Mouse (Mus musculus) layer of hippocampus, adult 8-10 months (tissue): Measurements from ENCODE around the gene Klhdc7b. TPM values are rescaled to one million over a fixed set of nuclear protein-coding genes. Genes with fewer than 3 reads are reported as not detected.
"Not testable (repeated sequence)": the region's sequence is repeated elsewhere in the genome, so short reads cannot be mapped to it uniquely, and the experiment has no call there.

Experiments used
- DNase-seq, 2 experiments: peaks; one replicate each; pipeline ENCODE4 v3.0.0; 2022; ENCODE audit warnings: low spot score in 2 of 2
- total RNA-seq, 4 experiments: library from RNA; stranded (reverse); gene quantifications; 2 replicates each; pipeline ENCODE4 v1.2.4; 2022

Klhdc7b gene
- total RNA-seq, 4 experiments from 2014 or later, result 0.31 to 1.7 (median 0.48) TPM

- DNase-seq, result no peak
These were observed 43.5 kb downstream of the Klhdc7b start for GRCm38 (mm10) chr15:89428136-89428790.

GRCm38 (mm10) chr15:89428821-89429351 lies 44.2 kb downstream of the Klhdc7b start:
- DNase-seq, result no peak

GRCm38 (mm10) chr15:89429352-89430221 lies 44.9 kb downstream of the Klhdc7b start, which contains the start of the genes C730034F03Rik, Gm44502 and Chkb:
TSS of gene C730034F03Rik (plus strand) at chr15:89429589.
TSS of gene Gm44502 (minus strand) at chr15:89429696.
TSS of gene Chkb (minus strand) at chr15:89429908.
- peak; percentile 94 to 96 for DNase-seq

- DNase-seq, result no peak
These were observed 45.6 kb downstream of the Klhdc7b start for GRCm38 (mm10) chr15:89430341-89430740.

GRCm38 (mm10) chr15:89430771-89431170 lies 46.1 kb downstream of the Klhdc7b start:
- DNase-seq, result not testable (repeated sequence)

GRCm38 (mm10) chr15:89431271-89431670 lies 46.6 kb downstream of the Klhdc7b start:
- DNase-seq, result no peak

- DNase-seq, result no peak
These were observed 47.1 kb downstream of the Klhdc7b start for GRCm38 (mm10) chr15:89431806-89432205.

GRCm38 (mm10) chr15:89432946-89433345 lies 48.2 kb downstream of the Klhdc7b start:
- DNase-seq, result no peak

- DNase-seq, result no peak
These were observed 49.4 kb downstream of the Klhdc7b start for GRCm38 (mm10) chr15:89434136-89434535.

- DNase-seq, result no peak
These were observed 51.2 kb downstream of the Klhdc7b start for GRCm38 (mm10) chr15:89435878-89436277.

Other genes with a start within 250 kb of the Klhdc7b start
- gene Mapk12, start 244.2 kb upstream of the Klhdc7b start, total RNA-seq, result 1 to 10 TPM; 4.9 to 9.7 (median 7.0) TPM
- gene Mapk11, start 235.3 kb upstream of the Klhdc7b start, total RNA-seq, result 10 to 100 TPM; 21.4 to 27.4 (median 24.8) TPM
- 10 to 100 TPM; 54.0 to 78.5 (median 67.5) TPM for gene Plxnb2, start 204.1 kb upstream of the Klhdc7b start, total RNA-seq
- 10 to 100 TPM; 38.9 to 52.1 (median 45.1) TPM for gene Dennd6b, start 188.4 kb upstream of the Klhdc7b start, total RNA-seq
- 100 to 1,000 TPM; 147 to 171 (median 157) TPM for gene Ppp6r2, start 173.4 kb upstream of the Klhdc7b start, total RNA-seq
- 100 to 1,000 TPM; 317 to 349 (median 325) TPM for gene Sbf1, start 69.6 kb upstream of the Klhdc7b start, total RNA-seq
- not detected for gene Adm2, start 62.2 kb upstream of the Klhdc7b start, total RNA-seq
- gene Miox, start 50.5 kb upstream of the Klhdc7b start, total RNA-seq, result not detected
- 10 to 100 TPM; 17.7 to 25.3 (median 21.2) TPM for gene Lmf2, start 29.3 kb upstream of the Klhdc7b start, total RNA-seq
- gene Ncaph2, start 29.2 kb upstream of the Klhdc7b start, total RNA-seq, result 100 to 1,000 TPM in 2 of 4 experiments, 10 to 100 TPM in 2; 92.2 to 107 (median 97.7) TPM
- gene Sco2, start 11.1 kb upstream of the Klhdc7b start, total RNA-seq, result 10 to 100 TPM; 29.5 to 34.5 (median 33.1) TPM
- 1 to 10 TPM in 3 of 4 experiments, under 1 TPM in 1; 0.76 to 1.6 (median 1.2) TPM for gene Tymp, start 7.9 kb upstream of the Klhdc7b start, total RNA-seq
- 1 to 10 TPM; 3.2 to 6.7 (median 3.9) TPM for gene Odf3b, start 5.6 kb upstream of the Klhdc7b start, total RNA-seq
- not detected for gene Syce3, start 25.6 kb downstream of the Klhdc7b start, total RNA-seq
- gene Cpt1b, start 40.9 kb downstream of the Klhdc7b start, total RNA-seq, result 1 to 10 TPM; 1.5 to 3.7 (median 2.8) TPM
- gene C730034F03Rik, start 44.7 kb downstream of the Klhdc7b start, total RNA-seq, result 1 to 10 TPM; 2.6 to 3.4 (median 3.2) TPM
- not detected for gene Gm44502, start 44.8 kb downstream of the Klhdc7b start, total RNA-seq
- 10 to 100 TPM; 42.9 to 50.3 (median 46.2) TPM for gene Chkb, start 45.0 kb downstream of the Klhdc7b start, total RNA-seq
- gene Mapk8ip2, start 69.0 kb downstream of the Klhdc7b start, total RNA-seq, result 100 to 1,000 TPM; 249 to 297 (median 274) TPM
- 10 to 100 TPM; 30.9 to 38.1 (median 33.3) TPM for gene Arsa, start 92.5 kb downstream of the Klhdc7b start, total RNA-seq
- gene Shank3, start 114.7 kb downstream of the Klhdc7b start, total RNA-seq, result 100 to 1,000 TPM; 208 to 231 (median 223) TPM
- 1 to 10 TPM in 3 of 4 experiments, under 1 TPM in 1; 0.95 to 2.1 (median 1.4) TPM for gene Acr, start 183.4 kb downstream of the Klhdc7b start, total RNA-seq
- 10 to 100 TPM; 27.2 to 41.2 (median 32.7) TPM for gene Rabl2, start 207.0 kb downstream of the Klhdc7b start, total RNA-seq